Mouse (Mus musculus) stomach, embryonic 14.5 days (tissue): ENCODE measurements at regions not wholly inside any gene's neighbourhood (a gene's known extent, or its start where the extent isn't known, plus 50 kb on each side); places are given as distances from the start of the nearest gene placed in this dataset.
"Not testable (repeated sequence)": the region's sequence is repeated elsewhere in the genome, so short reads cannot be mapped to it uniquely, and the experiment has no call there.

Source experiments
- ATAC-seq: fragments of 200-750 bp; cut with Nextera tagmentation; 2 replicates; pipeline ENCODE4 v1.8.0; 2017; ENCODE audit warnings: low read depth, moderate TSS enrichment; ENCODE audit not compliant: insufficient number of reproducible peaks, insufficient read depth, low FRiP score
- H3K27ac ChIP-seq: fragments of 300-500 bp; sonication (generic); 2 replicates; pipeline ENCODE4 v1.5.1; 2014; ENCODE audit warnings: mild to moderate bottlenecking, low read length, moderate library complexity, mixed read lengths
- H3K27me3 ChIP-seq: fragments of 300-500 bp; sonication (generic); 2 replicates; pipeline ENCODE4 v1.6.1; 2014; ENCODE audit warnings: low read length, control low read depth, mixed read lengths; ENCODE audit not compliant: control insufficient read depth, insufficient read depth
- H3K36me3 ChIP-seq: fragments of 300-500 bp; sonication (generic); 2 replicates; pipeline ENCODE4 v1.6.1; 2014; ENCODE audit warnings: mild to moderate bottlenecking, control low read depth, low read length, moderate library complexity, mixed read lengths; ENCODE audit not compliant: control insufficient read depth, insufficient read depth
- H3K4me1 ChIP-seq: fragments of 300-500 bp; sonication (generic); 2 replicates; pipeline ENCODE4 v1.6.1; 2014; ENCODE audit warnings: low read length, control low read depth, mixed read lengths; ENCODE audit not compliant: control insufficient read depth, insufficient read depth
- H3K4me2 ChIP-seq: fragments of 300-500 bp; sonication (generic); replicated peaks from 2 replicates; pipeline ENCODE4 v1.6.1; 2014; ENCODE audit warnings: low read depth, low read length, control low read depth
- H3K4me3 ChIP-seq: fragments of 300-500 bp; sonication (generic); 2 replicates; pipeline ENCODE4 v1.5.1; 2014; ENCODE audit warnings: low read depth, low read length, control low read depth
- H3K9ac ChIP-seq: fragments of 300-500 bp; sonication (generic); replicated peaks from 2 replicates; pipeline ENCODE4 v1.6.1; 2014; ENCODE audit warnings: low read depth, mild to moderate bottlenecking, control low read depth, low read length, moderate library complexity, mixed read lengths
- H3K9me3 ChIP-seq: fragments of 300-500 bp; sonication (generic); 2 replicates; pipeline ENCODE4 v1.6.1; 2016; ENCODE audit warnings: low read depth, low read length, control low read depth; ENCODE audit not compliant: control insufficient read depth
- WGBS: fragments of 180-500 bp; shearing (Covaris S2); extraction: QIAGEN DNeasy Blood & Tissue Kit; methylation state at CpG from one replicate; pipeline ENCODE4 v1.1.7; 2014; 5-methylcytosine and 5-hydroxymethylcytosine counted together

DNA sequence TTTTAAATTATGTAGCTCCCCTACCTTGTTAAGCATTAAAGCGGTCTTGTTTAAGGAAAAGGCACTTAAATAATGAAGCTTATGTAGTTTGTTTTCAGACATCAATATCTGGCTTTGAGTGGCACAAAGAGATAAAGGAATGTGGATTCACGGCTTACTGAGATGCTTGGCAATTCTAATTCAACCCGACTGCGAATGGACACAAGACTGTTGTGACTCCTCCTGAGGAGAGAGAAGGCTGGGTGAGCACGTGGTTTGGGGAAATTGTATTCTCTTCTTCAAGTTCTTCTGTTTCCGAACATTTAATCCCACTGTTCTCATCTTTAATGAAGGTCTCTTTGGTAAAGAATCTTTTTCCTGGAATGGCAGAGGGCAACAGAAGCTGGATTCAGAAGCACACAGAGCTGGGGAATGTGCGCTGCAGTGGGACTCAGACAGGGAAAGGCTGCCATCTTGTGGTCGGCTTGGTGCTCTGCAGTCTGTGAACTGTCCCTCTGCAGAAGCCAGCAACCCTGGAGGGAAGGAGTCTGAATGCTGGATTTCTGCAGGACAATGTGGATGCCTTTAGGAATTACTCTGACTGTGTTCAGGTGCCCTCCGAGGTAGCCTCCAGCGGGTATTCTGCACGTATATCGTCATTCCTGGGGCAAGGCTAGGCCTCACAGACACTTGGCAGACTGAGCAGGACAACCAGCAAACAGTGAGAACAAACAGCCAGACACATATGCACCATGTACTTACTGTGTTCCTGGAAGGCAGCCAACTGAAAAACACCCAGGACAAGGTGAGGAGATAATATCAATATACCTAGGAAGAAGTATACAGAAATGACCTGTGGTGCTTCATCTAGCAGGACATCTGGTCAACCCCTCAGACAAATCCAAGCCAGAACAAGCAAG is 54.0 kb upstream of the Pax1 start:
- Histone ChIP-seq H3K4me1 (no peaks in the 10 kb centered on the region), H3K9me3 (no peaks in the 10 kb centered on the region), H3K36me3 (no peaks in the 10 kb centered on the region), H3K27ac (no peak overlapping the region), H3K27me3 (no peaks in the 10 kb centered on the region), H3K4me3 (no peak overlapping the region), H3K4me2 (no peak overlapping the region), H3K9ac (no peak overlapping the region)
- peak; percentile 78 for ATAC-seq
- WGBS, result 17% methylated on average over 12 of the region's 12 CpGs

DNA sequence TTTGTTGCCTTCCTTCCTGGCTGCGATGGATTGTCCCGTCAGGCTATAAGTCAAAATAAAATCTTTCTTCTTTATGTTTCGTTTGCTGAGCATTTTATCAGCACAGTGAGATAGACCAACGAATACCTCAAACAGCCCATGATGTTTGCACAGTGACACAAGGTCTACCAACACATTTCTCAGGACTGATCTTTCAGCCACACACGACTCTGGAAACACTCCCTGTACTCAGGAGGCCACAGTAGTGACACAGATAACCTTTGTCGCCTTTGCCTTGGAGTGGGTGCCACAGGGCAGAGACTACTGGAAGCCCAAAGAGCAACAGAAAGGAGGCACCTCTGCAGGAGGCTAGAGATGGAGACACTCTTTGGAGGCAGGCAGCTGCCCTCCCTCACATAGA is 55.0 kb upstream of the Pax1 start:
- no peaks in the 10 kb centered on the region for H3K27me3 ChIP-seq
- H3K4me2 ChIP-seq, result no peak overlapping the region
- H3K4me1 ChIP-seq, result no peaks in the 10 kb centered on the region
- H3K4me3 ChIP-seq, result no peak overlapping the region
- peak; percentile 35; the same call in 1 of the 2 replicates for ATAC-seq
- H3K9ac ChIP-seq, result no peak overlapping the region
- WGBS, result 48% methylated on average over 6 of the region's 6 CpGs
- no peaks in the 10 kb centered on the region for H3K36me3 ChIP-seq
- no peaks in the 10 kb centered on the region for H3K9me3 ChIP-seq
- no peak overlapping the region for H3K27ac ChIP-seq

DNA sequence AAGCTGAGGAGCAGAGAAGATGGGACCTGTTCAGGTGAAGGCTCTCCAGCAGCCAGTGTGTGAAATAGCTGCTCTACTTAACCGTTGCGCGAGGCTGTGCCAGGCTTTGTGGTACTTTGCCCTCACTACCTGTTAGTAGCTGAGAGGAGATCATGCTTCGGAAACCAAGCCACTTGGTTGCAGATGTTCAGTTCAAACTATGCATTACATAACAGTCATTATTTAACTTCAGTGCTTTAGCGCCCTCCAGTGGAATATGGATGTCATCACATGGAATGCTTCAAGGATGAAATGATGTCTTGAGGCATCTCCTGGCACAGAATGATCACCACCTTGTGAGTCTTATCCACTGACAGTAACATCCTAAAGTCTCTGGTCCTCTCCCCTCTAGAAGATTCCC is 56.5 kb upstream of the Pax1 start:
- Histone ChIP-seq H3K36me3 (no peaks in the 10 kb centered on the region), H3K4me2 (no peak overlapping the region), H3K9me3 (no peaks in the 10 kb centered on the region), H3K4me1 (no peaks in the 10 kb centered on the region), H3K27me3 (no peaks in the 10 kb centered on the region), H3K4me3 (no peak overlapping the region), H3K27ac (no peak overlapping the region), H3K9ac (no peak overlapping the region)
- WGBS, result 30% methylated on average over 5 of the region's 5 CpGs
- no peak for ATAC-seq

DNA sequence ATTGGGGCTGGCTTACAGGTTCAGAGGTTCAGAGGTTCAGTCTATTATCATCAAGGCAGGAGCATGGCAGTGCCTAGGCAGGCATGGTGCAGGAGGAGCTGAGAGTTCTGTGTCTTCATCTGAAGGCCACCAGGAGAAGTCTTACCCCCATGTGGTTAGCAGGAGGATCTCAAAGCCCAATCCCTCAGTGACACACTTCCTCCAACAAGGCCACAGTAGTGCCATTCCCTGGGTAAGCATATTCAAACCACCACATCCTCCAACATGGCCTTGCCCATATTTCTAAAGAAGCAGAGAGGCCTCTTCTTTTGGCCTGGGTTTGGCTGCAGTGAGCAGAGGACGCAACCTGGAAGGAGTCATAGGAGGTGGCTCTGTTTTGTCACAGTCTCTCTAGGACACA is 61.2 kb upstream of the Pax1 start:
- Histone ChIP-seq H3K27ac (no peak overlapping the region), H3K4me2 (no peak overlapping the region), H3K9me3 (no peaks in the 10 kb centered on the region), H3K9ac (no peak overlapping the region), H3K36me3 (no peaks in the 10 kb centered on the region), H3K4me3 (no peak overlapping the region), H3K4me1 (no peaks in the 10 kb centered on the region), H3K27me3 (no peaks in the 10 kb centered on the region)
- 85% methylated on average over 1 of the region's 1 CpGs for WGBS
- ATAC-seq, result no peak

DNA sequence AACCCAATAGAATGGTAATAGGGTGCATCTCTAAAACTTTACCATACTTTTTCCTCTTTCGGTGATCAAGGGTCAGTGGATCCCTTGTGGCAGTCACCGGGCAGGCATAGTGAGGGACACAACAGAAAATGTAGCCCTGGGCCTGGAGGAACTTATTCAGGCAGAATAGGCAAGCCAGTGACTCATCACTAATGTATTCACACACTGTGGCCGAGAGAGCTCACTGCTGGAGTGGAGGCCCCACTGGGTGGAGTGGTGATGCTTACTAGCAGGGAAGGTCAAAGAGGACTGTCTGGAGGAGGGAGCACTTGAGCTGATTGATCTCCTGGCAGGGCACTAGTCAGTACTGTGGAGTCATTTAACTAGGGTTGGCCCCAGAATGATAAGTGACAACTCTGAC is 62.4 kb upstream of the Pax1 start:
- H3K4me2 ChIP-seq, result no peak overlapping the region
- no peak overlapping the region for H3K4me3 ChIP-seq
- H3K36me3 ChIP-seq, result no peaks in the 10 kb centered on the region
- no peaks in the 10 kb centered on the region for H3K9me3 ChIP-seq
- no peak overlapping the region for H3K9ac ChIP-seq
- no peak for ATAC-seq
- 68% methylated on average over 3 of the region's 3 CpGs for WGBS
- H3K27ac ChIP-seq, result no peak overlapping the region
- no peaks in the 10 kb centered on the region for H3K4me1 ChIP-seq
- H3K27me3 ChIP-seq, result no peaks in the 10 kb centered on the region

DNA sequence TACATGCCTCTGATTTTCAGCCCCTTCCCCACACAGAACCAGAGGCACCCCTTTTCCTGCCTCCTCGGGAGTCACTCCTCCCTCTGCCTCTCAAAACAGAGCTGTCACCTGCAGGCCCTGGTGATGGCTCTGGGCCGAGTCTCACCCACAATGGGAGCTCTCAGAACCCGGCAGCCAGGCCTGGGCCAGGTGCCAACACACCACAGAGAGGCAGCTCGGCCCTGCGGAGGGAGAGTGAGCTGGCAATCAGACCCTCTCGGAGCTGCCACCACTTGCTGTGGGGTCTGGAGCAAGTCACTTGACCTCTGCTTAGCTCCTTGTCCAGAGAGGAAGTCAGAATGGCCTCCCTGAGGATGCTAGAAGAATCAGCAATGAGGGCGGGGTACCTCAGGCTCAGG is 63.2 kb upstream of the Pax1 start:
- Histone ChIP-seq H3K27me3 (no peaks in the 10 kb centered on the region), H3K9me3 (no peaks in the 10 kb centered on the region), H3K4me1 (no peaks in the 10 kb centered on the region), H3K4me3 (no peak overlapping the region), H3K4me2 (no peak overlapping the region), H3K9ac (no peak overlapping the region), H3K36me3 (no peaks in the 10 kb centered on the region), H3K27ac (no peak overlapping the region)
- ATAC-seq, result 0 out of 2 replicates have a peak, but pooled peaks have one; percentile 74
- 48% methylated on average over 7 of the region's 7 CpGs for WGBS

DNA sequence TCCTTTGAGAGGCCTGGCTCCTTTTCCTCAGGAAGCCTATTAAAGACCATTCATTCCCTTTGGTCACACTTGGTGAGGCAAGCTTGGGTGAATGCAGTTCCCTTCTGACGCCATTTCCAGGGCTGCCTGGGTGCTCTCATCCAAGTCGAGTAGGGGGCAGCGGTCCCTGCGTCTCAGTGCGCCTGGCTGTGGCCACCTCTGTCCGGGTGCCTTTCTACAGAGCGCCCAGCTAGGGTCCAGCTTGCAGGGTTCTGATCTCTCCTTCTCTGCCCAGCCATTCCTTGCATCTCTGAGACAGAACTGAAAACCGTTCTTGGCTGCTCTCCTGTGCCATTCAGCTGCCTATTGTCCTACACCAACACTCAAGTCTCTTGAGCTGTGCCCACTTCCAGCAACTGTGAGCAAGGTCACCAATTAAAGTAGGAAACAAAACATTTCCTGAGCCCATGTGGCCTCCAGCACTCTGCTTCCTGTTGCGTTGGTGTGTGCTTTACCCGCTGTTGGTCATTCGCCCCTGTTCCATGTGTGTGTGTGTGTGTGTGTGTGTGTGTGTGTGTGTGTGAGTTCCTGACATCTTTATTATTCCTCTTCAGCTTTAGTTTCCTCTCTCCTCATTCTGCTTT is 63.7 kb upstream of the Pax1 start:
- Histone ChIP-seq H3K9ac (no peak overlapping the region), H3K4me3 (no peak overlapping the region), H3K27me3 (no peaks in the 10 kb centered on the region), H3K4me1 (no peaks in the 10 kb centered on the region), H3K36me3 (no peaks in the 10 kb centered on the region), H3K27ac (no peak overlapping the region), H3K4me2 (no peak overlapping the region), H3K9me3 (no peaks in the 10 kb centered on the region)
- 81% methylated on average over 11 of the region's 11 CpGs for WGBS
- ATAC-seq, result no peak

DNA sequence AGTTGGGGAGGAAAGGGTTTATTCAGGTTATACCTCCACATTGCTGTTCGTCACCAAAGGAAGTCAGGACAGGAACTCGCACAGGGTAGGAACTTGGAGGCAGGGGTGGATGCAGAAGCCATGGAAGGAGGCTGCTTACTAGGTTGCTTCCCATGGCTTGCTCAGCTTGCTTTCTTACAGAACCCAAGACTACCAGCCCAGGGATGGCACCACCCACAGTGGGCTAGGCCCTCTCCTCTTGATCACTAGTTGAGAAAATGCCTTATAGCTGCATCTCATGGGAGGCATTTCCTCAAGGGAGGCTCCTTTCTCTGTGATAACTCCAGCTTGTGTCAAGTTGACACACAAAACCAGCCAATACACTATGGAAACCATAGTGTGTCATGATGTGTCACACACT is 66.8 kb upstream of the Pax1 start:
- H3K4me2 ChIP-seq, H3K4me1 ChIP-seq, H3K36me3 ChIP-seq, H3K27ac ChIP-seq, H3K27me3 ChIP-seq, H3K4me3 ChIP-seq, ATAC-seq, H3K9me3 ChIP-seq, H3K9ac ChIP-seq: not testable (repeated sequence)
- WGBS, result 75% methylated on average over 2 of the region's 2 CpGs
